Mouse (Mus musculus) stomach, postnatal 0 days (tissue): Measurements from ENCODE around the gene Chrna1. TPM values are rescaled to one million over a fixed set of nuclear protein-coding genes. Genes with fewer than 3 reads are reported as not detected.

Experiments used
- ATAC-seq: fragments of 200-750 bp; cut with Nextera tagmentation; 2 replicates; pipeline ENCODE4 v1.8.0; 2017; ENCODE audit not compliant: low FRiP score, low TSS enrichment
- DNase-seq: peaks from one replicate; pipeline ENCODE4 v3.0.0-alpha.2; 2016; ENCODE audit warnings: low spot score
- H3K27ac ChIP-seq: fragments of 300-500 bp; sonication (generic); replicated peaks from 2 replicates; pipeline ENCODE4 v1.5.1; 2014; ENCODE audit warnings: mild to moderate bottlenecking, control low read depth
- H3K27me3 ChIP-seq: fragments of 300-500 bp; sonication (generic); 2 replicates; pipeline ENCODE4 v1.6.1; 2014; ENCODE audit warnings: low read length; ENCODE audit not compliant: control insufficient read depth, insufficient read depth
- H3K36me3 ChIP-seq: fragments of 300-500 bp; sonication (generic); 2 replicates; pipeline ENCODE4 v1.6.1; 2014; ENCODE audit warnings: low read length, mixed read lengths; ENCODE audit not compliant: control insufficient read depth, insufficient read depth
- H3K4me1 ChIP-seq: fragments of 300-500 bp; sonication (generic); replicated peaks from 2 replicates; pipeline ENCODE4 v1.6.1; 2014; ENCODE audit warnings: antibody characterized with exemption; ENCODE audit not compliant: control insufficient read depth, insufficient read depth
- H3K4me2 ChIP-seq: fragments of 300-500 bp; sonication (generic); replicated peaks from 2 replicates; pipeline ENCODE4 v1.6.1; 2014; ENCODE audit warnings: low read depth, mild to moderate bottlenecking, control low read depth, moderate library complexity
- H3K4me3 ChIP-seq: fragments of 300-500 bp; sonication (generic); 2 replicates; pipeline ENCODE4 v1.5.1; 2014; ENCODE audit warnings: low read depth, low read length, control low read depth
- H3K9ac ChIP-seq: fragments of 300-500 bp; sonication (generic); 2 replicates; pipeline ENCODE4 v1.6.1; 2014; ENCODE audit warnings: mild to moderate bottlenecking, low read length, control low read depth, mixed read lengths
- H3K9me3 ChIP-seq: fragments of 300-500 bp; sonication (generic); 2 replicates; pipeline ENCODE4 v1.6.1; 2016; ENCODE audit warnings: low read length; ENCODE audit not compliant: control insufficient read depth
- CTCF ChIP-seq: IDR thresholded peaks from 2 replicates; pipeline ENCODE4 v1.5.1; 2016; ENCODE audit warnings: antibody characterized with exemption, low read depth, mild to moderate bottlenecking, moderate library complexity
- EP300 ChIP-seq: optimal IDR thresholded peaks from 2 replicates; pipeline ENCODE3; 2016; ENCODE audit warnings: antibody characterized with exemption
- WGBS: fragments of 180-500 bp; shearing (Covaris S2); extraction: QIAGEN DNeasy Blood & Tissue Kit; methylation state at CpG from one replicate; pipeline ENCODE4 v1.1.7; 2014; 5-methylcytosine and 5-hydroxymethylcytosine counted together
- polyA plus RNA-seq: library from polyadenylated mRNA; unstranded; fragments of >200 nt; fragmentation: Nextera tagmentation; extraction: Ambion mirVana; gene quantifications from 2 replicates; pipeline ENCODE4 v1.2.1, GENCODE M21; 2015

Chrna1 gene
- polyA plus RNA-seq, 1 experiment from 2014 or later: 0.59 TPM

- peak; percentile 60 for DNase-seq
- peak; percentile 90 for TF ChIP-seq CTCF
- TF ChIP-seq EP300: no peak
- peak; percentile 75 for ATAC-seq
- no peaks in the 10 kb centered on the region for H3K36me3 ChIP-seq
- no peaks in the 10 kb centered on the region for H3K4me1 ChIP-seq
- H3K9me3 ChIP-seq: no peaks in the 10 kb centered on the region
- WGBS: 17% methylated on average over 8 of the region's 8 CpGs
- H3K4me3 ChIP-seq: no peak overlapping the region
- peak overlapping the region; percentile 9; the same call in 1 of the 2 replicates for H3K4me2 ChIP-seq
- H3K9ac ChIP-seq: no peak overlapping the region
- no peak overlapping the region for H3K27ac ChIP-seq
- no peaks in the 10 kb centered on the region for H3K27me3 ChIP-seq
These were observed 13.0 kb downstream of the Chrna1 start for GRCm38 (mm10) chr2:73566989-73567605.

GRCm38 (mm10) chr2:73566162-73566561, 14.0 kb downstream of the Chrna1 start:
- DNase-seq (peak; percentile 25), ATAC-seq (no peak)
- Histone ChIP-seq H3K27ac (no peak overlapping the region), H3K9ac (no peak overlapping the region), H3K4me3 (no peak overlapping the region), H3K4me2 (no peak overlapping the region), H3K27me3 (no peaks in the 10 kb centered on the region), H3K9me3 (no peaks in the 10 kb centered on the region), H3K4me1 (no peaks in the 10 kb centered on the region), H3K36me3 (no peaks in the 10 kb centered on the region)
- TF ChIP-seq CTCF (peak; percentile 61), EP300 (no peak)
- WGBS: 16% methylated on average over 7 of the region's 7 CpGs

GRCm38 (mm10) chr2:73563690-73564089, 16.4 kb downstream of the Chrna1 start:
- no peak for DNase-seq
- Histone ChIP-seq H3K27ac (no peak overlapping the region), H3K4me2 (no peak overlapping the region), H3K9me3 (no peaks in the 10 kb centered on the region), H3K9ac (no peak overlapping the region), H3K27me3 (no peaks in the 10 kb centered on the region), H3K36me3 (no peaks in the 10 kb centered on the region), H3K4me3 (no peak overlapping the region), H3K4me1 (no peaks in the 10 kb centered on the region)
- ATAC-seq: no peak
- no peak for TF ChIP-seq EP300
- TF ChIP-seq CTCF: no peak
- WGBS: 52% methylated on average over 7 of the region's 7 CpGs

- ATAC-seq: no peak
- Histone ChIP-seq H3K27me3 (no peaks in the 10 kb centered on the region), H3K9ac (no peak overlapping the region), H3K4me1 (no peaks in the 10 kb centered on the region), H3K4me2 (no peak overlapping the region), H3K9me3 (no peaks in the 10 kb centered on the region), H3K4me3 (no peak overlapping the region), H3K27ac (no peak overlapping the region), H3K36me3 (no peaks in the 10 kb centered on the region)
- TF ChIP-seq CTCF (no peak), EP300 (no peak)
- peak; percentile 19 for DNase-seq
- WGBS: 68% methylated on average over 9 of the region's 9 CpGs
These were observed 17.5 kb downstream of the Chrna1 start for GRCm38 (mm10) chr2:73562656-73563055.

GRCm38 (mm10) chr2:73561665-73562063, 18.5 kb downstream of the Chrna1 start:
- Histone ChIP-seq H3K9me3 (no peaks in the 10 kb centered on the region), H3K36me3 (no peaks in the 10 kb centered on the region), H3K4me1 (no peaks in the 10 kb centered on the region), H3K4me3 (peak overlapping the region; percentile 24; the same call in 1 of the 2 replicates), H3K9ac (no peak overlapping the region), H3K27ac (no peak overlapping the region), H3K4me2 (peak overlapping the region; percentile 62), H3K27me3 (no peaks in the 10 kb centered on the region)
- WGBS: 6% methylated on average over 8 of the region's 8 CpGs
- ATAC-seq: peak; percentile 60
- TF ChIP-seq CTCF (peak; percentile 80), EP300 (no peak)
- peak; percentile 61 for DNase-seq

GRCm38 (mm10) chr2:73560899-73561664, 19.1 kb downstream of the Chrna1 start:
- Histone ChIP-seq H3K9ac (peak overlapping the region; percentile 38; the same call in 1 of the 2 replicates), H3K4me2 (peak overlapping the region; percentile 62), H3K36me3 (no peaks in the 10 kb centered on the region), H3K27ac (no peak overlapping the region), H3K4me1 (no peaks in the 10 kb centered on the region), H3K27me3 (no peaks in the 10 kb centered on the region), H3K9me3 (no peaks in the 10 kb centered on the region), H3K4me3 (peak overlapping the region; percentile 24)
- DNase-seq: no peak
- WGBS: 4% methylated on average over 22 of the region's 23 CpGs
- peak; percentile 53 for ATAC-seq
- TF ChIP-seq EP300: no peak
- TF ChIP-seq CTCF: no peak
